Mouse (Mus musculus) heart, adult 2 months (tissue): ENCODE measurements around the gene Itga3. TPM values are rescaled to one million over a fixed set of nuclear protein-coding genes. Genes with fewer than 3 reads are reported as not detected.

Experiments
- DNase-seq, 2 experiments: peaks; one replicate each; pipeline ENCODE4 v3.0.0; 2021
- H3K27ac ChIP-seq: fragments of 200-600 bp; 2 replicates; pipeline ENCODE4 v1.8.1; 2022
- H3K27me3 ChIP-seq: fragments of 200-500 bp; 2 replicates; pipeline ENCODE4 v1.6.1; 2012; ENCODE audit warnings: mild to moderate bottlenecking, low read length, inconsistent platforms, mixed read lengths; ENCODE audit not compliant: control insufficient read depth, insufficient read depth
- H3K36me3 ChIP-seq: fragments of 200-500 bp; 2 replicates; pipeline ENCODE4 v1.6.1; 2012; ENCODE audit warnings: low read length, inconsistent platforms; ENCODE audit not compliant: control insufficient read depth, insufficient read depth
- H3K4me1 ChIP-seq: fragments of 200-500 bp; 2 replicates; pipeline ENCODE4 v1.6.1; 2011; ENCODE audit warnings: low read length; ENCODE audit not compliant: control insufficient read depth, insufficient read depth
- H3K4me3 ChIP-seq: fragments of 200-600 bp; 2 replicates; pipeline ENCODE4 v1.8.1; 2022
- H3K79me2 ChIP-seq: fragments of 200-500 bp; replicated peaks from 2 replicates; pipeline ENCODE4 v1.6.1; 2012; ENCODE audit warnings: mild to moderate bottlenecking, inconsistent platforms, low read length, moderate library complexity, mixed read lengths; ENCODE audit not compliant: control insufficient read depth, insufficient read depth
- H3K9ac ChIP-seq: fragments of 200-500 bp; 2 replicates; pipeline ENCODE4 v1.6.1; 2012; ENCODE audit warnings: low read depth, mild to moderate bottlenecking, control low read depth, inconsistent platforms, low read length, mixed read lengths
- CTCF ChIP-seq: fragments of 200-600 bp; IDR thresholded peaks from 2 replicates; pipeline ENCODE4 v1.8.1; 2022; ENCODE audit warnings: antibody characterized with exemption, mild to moderate bottlenecking, moderate library complexity
- EP300 ChIP-seq: fragments of 200-500 bp; IDR thresholded peaks from 2 replicates; pipeline ENCODE4 v1.6.1; 2011; ENCODE audit warnings: low read depth, low read length, control low read depth; ENCODE audit not compliant: insufficient read depth
- POLR2A ChIP-seq: fragments of 200-500 bp; IDR thresholded peaks from 2 replicates; pipeline ENCODE4 v1.6.1; 2011; ENCODE audit warnings: mild to moderate bottlenecking, low read depth, low read length, control low read depth; ENCODE audit not compliant: insufficient read depth
- WGBS: fragments of 180-500 bp; shearing (Covaris S2); methylation state at CpG from one replicate; pipeline ENCODE4 v1.1.7; 2018; 5-methylcytosine and 5-hydroxymethylcytosine counted together
- intact Hi-C: fragments of 180-260 bp; cut with DNase I; formaldehyde crosslinking; loops from one replicate; pipeline ENCODE4 v1.15.1; 2025
- long read RNA-seq: library from polyadenylated mRNA; stranded (forward); transcript quantifications from one replicate; pipeline ENCODE4 v2.0.0, GENCODE M21; 2021
- polyA plus RNA-seq: library from polyadenylated mRNA; depleted of rRNA; stranded (reverse); fragments of >200 nt; gene quantifications from 2 replicates; pipeline ENCODE4 v1.2.3, GENCODE M21; 2012; rRNA removed
- total RNA-seq, 2 experiments: library from RNA; stranded (reverse); gene quantifications; 2 replicates each; pipeline ENCODE4 v1.2.3; 2021

Gene Itga3
- total RNA-seq: 10 to 100 TPM; 10.4 to 10.6 TPM
- polyA plus RNA-seq: 11.4 and 13.8 TPM in 2 replicates
- long read RNA-seq, full-length matches to known transcripts: 2 of 6 reads
- long read RNA-seq, partial matches to known transcripts: 3 of 6 reads
- long read RNA-seq, other reads (novel, unspliced or antisense): 1 of 6 reads

DNA sequence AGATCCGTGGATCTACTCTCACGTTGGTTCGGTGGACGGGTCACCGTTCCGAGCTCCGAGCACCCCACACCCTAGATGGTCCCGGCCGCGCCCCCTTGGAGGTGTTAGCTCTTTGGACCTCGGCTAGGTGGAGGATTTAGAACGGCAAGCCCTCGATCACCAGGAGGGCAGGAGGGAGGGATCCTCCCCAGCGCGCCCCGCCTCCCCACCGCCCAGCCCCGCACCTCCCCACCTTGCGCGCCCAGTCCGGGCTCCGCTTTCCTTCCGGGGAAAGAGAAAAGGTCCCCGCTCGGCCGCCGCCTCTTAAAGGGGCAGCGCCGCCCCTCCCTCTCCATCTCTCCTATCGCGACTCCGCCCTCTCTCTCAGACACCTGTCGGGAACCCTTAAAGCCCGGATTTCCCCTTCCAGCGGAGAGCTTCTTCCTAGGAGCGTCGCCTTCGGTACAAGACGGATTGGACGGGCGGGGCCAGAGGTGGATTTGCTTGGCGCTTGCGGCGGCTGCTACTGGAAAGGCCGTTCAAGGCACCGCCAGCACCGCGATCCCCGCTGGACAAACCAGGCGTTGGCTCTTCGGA, at the start of gene Itga3:
Itga3 (minus strand) TSS at position 266 of the 576 bp plus-strand sequence.
- WGBS: under 1% methylated on average over 50 of the region's 51 CpGs
- H3K79me2 ChIP-seq: no peaks in the 10 kb centered on the region
- intact Hi-C loops: loop anchor here (1.0 kb wide), 2 partner anchors 28 to 29 kb away; no protein-coding TSS in a partner anchor
- H3K4me1 ChIP-seq: peaks cover 12% of the 10 kb centered on the region
- peak; percentile 76 to 85 for DNase-seq
- no peaks in the 10 kb centered on the region for H3K36me3 ChIP-seq
- H3K27me3 ChIP-seq: no peaks in the 10 kb centered on the region
- peak within 1 kb of the TSS; percentile 78 for H3K9ac ChIP-seq
- peak within 1 kb of the TSS; percentile 60 for H3K4me3 ChIP-seq
- TF ChIP-seq POLR2A (no peak), EP300 (no peak), CTCF (no peak)
- peak within 1 kb of the TSS; percentile 77 for H3K27ac ChIP-seq

- TF ChIP-seq POLR2A (no peak), CTCF (no peak), EP300 (no peak)
- no peaks in the 10 kb centered on the region for H3K4me1 ChIP-seq
- H3K9ac ChIP-seq: no peak overlapping the region
- H3K79me2 ChIP-seq: no peaks in the 10 kb centered on the region
- H3K4me3 ChIP-seq: no peak overlapping the region
- peaks cover 22% of the 10 kb centered on the region for H3K27me3 ChIP-seq
- H3K36me3 ChIP-seq: no peaks in the 10 kb centered on the region
- 54% methylated on average over 7 of the region's 7 CpGs for WGBS
- no peak overlapping the region for H3K27ac ChIP-seq
- DNase-seq: no peak
- intact Hi-C loops: no loop called here
Observed at GRCm38 (mm10) chr11:95125366-95125948, 48.9 kb upstream of the Itga3 start.

- no peak overlapping the region for H3K9ac ChIP-seq
- TF ChIP-seq CTCF (no peak), POLR2A (no peak), EP300 (no peak)
- 63% methylated on average over 6 of the region's 6 CpGs for WGBS
- H3K27me3 ChIP-seq: peaks cover 30% of the 10 kb centered on the region
- H3K4me3 ChIP-seq: no peak overlapping the region
- H3K36me3 ChIP-seq: no peaks in the 10 kb centered on the region
- H3K27ac ChIP-seq: no peak overlapping the region
- no peaks in the 10 kb centered on the region for H3K79me2 ChIP-seq
- H3K4me1 ChIP-seq: peaks cover under 1% of the 10 kb centered on the region; the same call in 1 of the 2 replicates
- intact Hi-C loops: no loop called here
- DNase-seq: no peak
Observed at GRCm38 (mm10) chr11:95122100-95122489, 45.5 kb upstream of the Itga3 start.

DNA sequence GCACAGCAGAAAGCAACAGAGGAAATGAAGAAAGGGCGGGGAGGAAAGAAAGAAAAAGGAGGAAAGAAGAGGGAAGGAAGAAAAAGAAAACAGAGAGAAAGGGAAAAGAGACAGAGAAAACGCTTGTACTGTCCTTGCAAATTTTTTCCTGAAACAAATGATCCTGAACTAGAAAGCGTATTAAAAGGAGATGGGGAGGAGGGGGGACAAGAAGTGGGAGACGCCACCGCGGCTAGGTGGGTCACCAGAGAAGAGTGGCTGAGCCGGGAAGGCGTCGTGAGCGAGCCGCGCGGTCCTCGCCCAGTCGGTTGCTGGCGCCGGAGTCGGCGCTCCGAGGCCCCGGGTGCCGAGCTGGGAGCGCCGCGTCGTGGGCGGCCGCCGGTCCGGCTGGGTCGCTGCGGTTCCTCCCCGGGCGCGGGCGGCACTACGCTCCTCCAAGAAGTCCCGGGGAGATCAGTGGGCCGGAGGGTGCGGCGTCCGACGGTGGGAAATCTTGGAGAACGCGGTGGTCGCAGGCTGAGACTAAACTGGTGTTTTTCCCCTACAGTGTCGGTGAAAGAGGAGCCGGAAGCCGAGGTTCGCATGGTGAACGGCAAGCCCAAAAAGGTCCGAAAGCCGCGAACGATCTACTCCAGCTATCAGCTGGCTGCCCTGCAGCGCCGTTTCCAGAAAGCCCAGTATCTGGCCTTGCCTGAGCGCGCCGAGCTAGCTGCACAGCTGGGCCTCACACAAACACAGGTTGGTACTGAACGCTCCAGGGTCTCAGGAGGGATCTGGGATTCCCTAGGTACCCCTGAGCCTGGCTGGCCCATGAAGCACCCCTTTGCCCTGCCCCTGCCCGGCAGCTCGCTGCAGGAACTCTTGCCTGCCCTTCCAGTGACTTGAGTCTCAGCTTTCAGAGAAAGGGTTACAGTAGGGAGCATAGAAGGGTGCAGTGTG, 44.8 kb upstream of the Itga3 start:
- TF ChIP-seq POLR2A: no peak
- TF ChIP-seq CTCF: no peak
- no peak for TF ChIP-seq EP300
- H3K4me3 ChIP-seq: peak overlapping the region; percentile 38

GRCm38 (mm10) chr11:95120633-95121020, 44.0 kb upstream of the Itga3 start:
- H3K9ac ChIP-seq: no peak overlapping the region
- H3K79me2 ChIP-seq: no peaks in the 10 kb centered on the region
- H3K27ac ChIP-seq: no peak overlapping the region
- H3K36me3 ChIP-seq: no peaks in the 10 kb centered on the region
- H3K4me3 ChIP-seq: no peak overlapping the region
- WGBS: 3% methylated on average over 21 of the region's 21 CpGs
- intact Hi-C loops: no loop called here
- no peak for DNase-seq
- peaks cover 1% of the 10 kb centered on the region; the same call in 1 of the 2 replicates for H3K4me1 ChIP-seq
- TF ChIP-seq EP300 (no peak), POLR2A (no peak), CTCF (no peak)
- H3K27me3 ChIP-seq: peaks cover 28% of the 10 kb centered on the region

More for the DNA sequence above, 44.8 kb upstream of the Itga3 start:
- Histone ChIP-seq H3K27ac (no peak overlapping the region), H3K36me3 (no peaks in the 10 kb centered on the region), H3K79me2 (no peaks in the 10 kb centered on the region), H3K4me1 (peaks cover 1% of the 10 kb centered on the region; the same call in 1 of the 2 replicates), H3K9ac (no peak overlapping the region), H3K27me3 (peaks cover 28% of the 10 kb centered on the region)
- 5% methylated on average over 63 of the region's 63 CpGs for WGBS
- DNase-seq: peak in 1 of 2 experiments; percentile 42
- intact Hi-C loops: no loop called here
